Mouse (Mus musculus): ENCODE measurements around the gene Bpifb9a. TPM values are rescaled to one million over a fixed set of nuclear protein-coding genes. Genes with fewer than 3 reads are reported as not detected.
A peak's percentile ranks its signal among the peaks of the same experiment; 100 is the strongest.
"Not testable (repeated sequence)": the region's sequence is repeated elsewhere in the genome, so short reads cannot be mapped to it uniquely, and the experiment has no call there.

Bpifb9a gene
- total RNA-seq (2021): not detected
- long read RNA-seq: 0 reads

- DNase-seq (ENCODE audit: low spot score in 2 of 2): not testable (repeated sequence)
Measured at GRCm38 (mm10) chr2:154257554-154257953, at the start of gene Bpifb9a. Gene Bpifb9a, plus strand, starts transcription at chr2:154257854.

GRCm38 (mm10) chr2:154209112-154209511 is 48.5 kb upstream of the Bpifb9a start:
- peak in 1 of 2 experiments; percentile 40 for DNase-seq (ENCODE audit: low spot score in 2 of 2)

GRCm38 (mm10) chr2:154211121-154211520 is 46.5 kb upstream of the Bpifb9a start:
- DNase-seq (ENCODE audit: low spot score in 2 of 2): no peak

DNA sequence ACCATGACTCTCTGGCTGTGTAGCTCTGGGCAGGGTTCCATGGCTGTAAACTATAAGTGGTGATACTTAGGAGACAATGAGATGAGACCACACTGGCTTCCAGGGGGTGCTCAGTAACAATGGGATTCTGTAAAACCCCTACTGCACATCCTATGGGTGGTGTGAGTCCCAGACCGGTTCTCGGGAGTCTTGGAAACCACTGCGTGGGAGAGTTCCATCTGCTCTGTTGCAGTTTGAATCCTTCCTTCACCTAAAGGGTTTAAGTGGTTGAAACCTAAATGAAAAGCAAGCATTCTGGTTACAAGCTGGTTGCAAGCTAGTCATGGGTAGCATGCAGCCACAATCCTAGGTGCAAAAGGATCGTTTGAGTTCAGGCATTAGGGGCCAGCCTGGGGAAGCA is 45.8 kb upstream of the Bpifb9a start:
- peak; percentile 66 to 75 for DNase-seq (ENCODE audit: low spot score in 2 of 2)

DNA sequence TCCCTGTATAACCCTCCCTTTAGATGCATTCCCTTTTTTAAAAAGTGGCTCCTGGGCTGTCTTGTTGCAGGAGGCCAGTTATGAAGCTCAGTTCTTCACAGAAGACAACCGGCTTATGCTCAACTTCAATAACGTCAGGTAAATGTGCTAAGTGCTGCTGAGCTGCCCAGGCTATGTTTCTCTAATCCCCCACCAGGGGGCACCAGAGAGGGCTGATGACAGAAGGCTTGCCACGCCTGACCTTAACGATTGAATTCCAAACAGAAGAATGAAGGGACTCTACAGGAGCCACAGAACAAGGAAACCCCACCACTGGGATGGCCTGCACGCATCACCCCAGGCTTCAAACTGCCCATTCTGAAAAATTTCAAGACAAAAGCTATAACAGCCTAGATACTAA is 42.5 kb upstream of the Bpifb9a start:
- DNase-seq (ENCODE audit: low spot score in 2 of 2): peak; percentile 37 to 68

- no peak for DNase-seq (ENCODE audit: low spot score in 2 of 2)
Measured at GRCm38 (mm10) chr2:154219950-154220349, 37.7 kb upstream of the Bpifb9a start.

GRCm38 (mm10) chr2:154223265-154223916 is 34.3 kb upstream of the Bpifb9a start, which contains the start of gene Bpifb5:
Gene Bpifb5, plus strand, starts transcription at chr2:154223742.
- DNase-seq (ENCODE audit: low spot score in 2 of 2): no peak

DNA sequence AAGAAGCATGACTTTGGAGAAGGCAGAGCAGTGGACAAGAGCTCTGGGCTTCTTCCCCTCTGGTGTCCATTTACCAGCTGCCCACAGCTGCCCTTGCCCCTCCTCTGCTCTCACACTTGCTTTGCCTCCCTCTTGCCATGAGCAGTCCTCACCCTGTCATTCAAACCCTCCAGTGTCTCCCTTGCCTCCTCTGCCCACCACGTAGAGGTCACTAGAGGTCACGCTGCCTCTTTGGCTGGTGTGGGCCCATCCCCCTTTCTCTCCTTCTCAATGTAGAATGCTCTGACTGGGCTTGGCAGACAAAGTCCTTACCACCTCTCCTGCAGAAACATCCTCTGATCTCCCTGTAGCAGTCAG is 33.8 kb upstream of the Bpifb9a start:
- DNase-seq (ENCODE audit: low spot score in 2 of 2): no peak

GRCm38 (mm10) chr2:154226991-154227390 is 30.7 kb upstream of the Bpifb9a start:
- DNase-seq (ENCODE audit: low spot score in 2 of 2): peak in 1 of 2 experiments; percentile 38

GRCm38 (mm10) chr2:154227830-154228229 is 29.8 kb upstream of the Bpifb9a start:
- DNase-seq (ENCODE audit: low spot score in 2 of 2): no peak

DNA sequence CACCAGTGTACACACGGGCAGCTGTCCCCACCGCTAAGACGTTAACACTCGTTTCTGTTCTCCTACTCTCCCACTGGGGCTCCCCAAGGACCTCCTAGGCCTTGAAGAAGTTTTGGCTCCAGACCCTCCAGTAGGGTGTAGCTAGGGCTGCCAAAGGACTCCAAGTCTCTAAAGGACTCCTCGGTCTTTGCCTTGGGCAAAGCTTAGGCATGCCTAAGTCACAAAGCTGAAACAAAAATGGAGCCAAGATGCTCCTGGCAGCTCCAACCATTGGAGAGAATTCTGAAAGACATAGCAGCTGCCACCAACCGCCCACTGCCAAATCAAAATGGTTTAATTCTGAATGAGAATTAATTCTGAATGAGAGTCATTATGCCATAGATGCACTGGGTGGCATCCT is 24.2 kb upstream of the Bpifb9a start:
- peak; percentile 35 to 79 for DNase-seq (ENCODE audit: low spot score in 2 of 2)

- DNase-seq (ENCODE audit: low spot score in 2 of 2): no peak
Measured at GRCm38 (mm10) chr2:154240771-154241170, 16.9 kb upstream of the Bpifb9a start.

GRCm38 (mm10) chr2:154242726-154243125 is 14.9 kb upstream of the Bpifb9a start:
- not testable (repeated sequence) for DNase-seq (ENCODE audit: low spot score in 2 of 2)

- DNase-seq (ENCODE audit: low spot score in 2 of 2): peak; percentile 48 to 53
Measured at GRCm38 (mm10) chr2:154243356-154244036, 14.2 kb upstream of the Bpifb9a start.

DNA sequence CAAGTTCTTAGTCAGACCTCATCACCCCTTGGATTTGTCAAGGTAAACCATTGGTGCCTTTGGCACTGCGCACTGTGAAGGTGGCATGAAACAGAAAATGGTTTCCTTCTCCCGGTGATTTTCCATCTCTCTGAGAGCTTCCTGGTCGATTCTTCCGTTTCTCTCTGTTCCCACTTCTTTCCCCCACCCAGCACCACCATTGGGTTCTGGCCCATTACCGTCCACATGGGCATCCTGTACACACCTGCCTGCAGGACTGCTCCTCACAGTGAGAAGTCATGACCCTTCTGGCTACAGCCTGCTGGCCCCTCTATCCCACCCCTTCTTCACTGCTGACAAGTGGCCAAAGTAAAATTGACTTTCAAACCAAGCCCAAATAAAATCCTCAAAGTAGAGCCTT is 12.3 kb upstream of the Bpifb9a start:
- DNase-seq (ENCODE audit: low spot score in 2 of 2): no peak

DNA sequence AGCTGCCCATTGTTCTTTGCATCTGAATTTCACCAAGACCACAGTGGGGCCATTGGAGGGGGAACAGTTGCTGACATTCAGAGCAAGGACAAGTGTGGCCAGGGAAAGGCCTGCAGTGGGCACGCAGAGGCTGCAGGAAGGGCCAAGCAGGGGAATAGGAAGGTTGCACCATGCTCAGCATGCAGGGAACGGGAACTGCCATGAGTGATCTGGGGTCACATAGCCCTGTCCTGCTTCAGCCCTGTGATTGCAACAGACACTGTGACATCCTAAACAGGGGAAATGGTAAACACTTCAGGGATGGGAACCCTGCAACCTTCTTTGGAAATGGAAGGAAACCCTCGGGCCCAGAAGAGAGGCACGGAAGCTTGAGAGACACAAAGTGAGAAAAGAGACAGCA is 2.4 kb upstream of the Bpifb9a start:
- not testable (repeated sequence) for DNase-seq (ENCODE audit: low spot score in 2 of 2)

DNA sequence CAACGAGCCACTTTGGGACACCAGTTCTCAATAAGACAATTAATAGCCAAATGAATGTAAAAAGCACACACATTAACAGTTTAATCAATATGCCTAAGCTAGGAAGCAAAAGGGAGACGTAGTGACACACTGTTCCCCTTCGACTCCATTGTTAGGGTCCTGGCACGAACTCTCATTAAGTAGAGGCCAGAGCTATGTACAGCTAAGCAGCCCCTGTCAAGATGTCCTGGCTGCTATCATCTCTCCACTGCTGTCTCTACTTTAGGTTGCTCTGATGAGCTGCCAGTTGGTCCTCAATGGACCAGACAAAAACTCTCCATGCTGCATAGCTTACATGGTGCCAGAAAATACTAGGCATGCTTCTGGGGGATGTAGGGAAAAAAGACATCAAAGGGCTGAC is 1.9 kb upstream of the Bpifb9a start:
- DNase-seq (ENCODE audit: low spot score in 2 of 2): no peak

- not testable (repeated sequence) for DNase-seq (ENCODE audit: low spot score in 2 of 2)
Measured at GRCm38 (mm10) chr2:154264397-154264796, 6.7 kb downstream of the Bpifb9a start.

DNA sequence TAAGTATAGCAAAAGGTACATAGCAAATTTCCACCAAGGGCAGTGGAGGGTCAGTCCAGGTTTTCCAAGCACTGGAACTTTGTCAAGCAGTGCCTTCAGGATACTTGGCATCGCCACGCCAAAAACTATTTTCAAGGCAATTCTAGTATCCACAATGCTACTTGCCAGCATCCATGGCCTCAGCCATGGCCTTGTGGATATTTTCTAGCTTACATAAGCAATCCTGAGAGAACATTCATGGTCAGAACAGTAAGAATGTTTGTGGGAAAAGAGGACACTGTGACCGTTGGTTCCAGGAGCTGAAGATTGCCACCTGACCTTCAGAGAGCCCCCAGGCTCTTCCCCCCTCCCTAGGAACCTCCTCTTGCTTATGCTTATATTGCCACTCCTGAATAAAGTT is 34.2 kb downstream of the Bpifb9a start:
- not testable (repeated sequence) for DNase-seq (ENCODE audit: low spot score in 2 of 2)

GRCm38 (mm10) chr2:154292833-154293232 is 35.2 kb downstream of the Bpifb9a start:
- no peak for DNase-seq (ENCODE audit: low spot score in 2 of 2)

GRCm38 (mm10) chr2:154294746-154295145 is 37.1 kb downstream of the Bpifb9a start:
- peak; percentile 9 to 61 for DNase-seq (ENCODE audit: low spot score in 2 of 2)

GRCm38 (mm10) chr2:154300496-154300895 is 42.8 kb downstream of the Bpifb9a start:
- DNase-seq (ENCODE audit: low spot score in 2 of 2): peak; percentile 12 to 70

DNA sequence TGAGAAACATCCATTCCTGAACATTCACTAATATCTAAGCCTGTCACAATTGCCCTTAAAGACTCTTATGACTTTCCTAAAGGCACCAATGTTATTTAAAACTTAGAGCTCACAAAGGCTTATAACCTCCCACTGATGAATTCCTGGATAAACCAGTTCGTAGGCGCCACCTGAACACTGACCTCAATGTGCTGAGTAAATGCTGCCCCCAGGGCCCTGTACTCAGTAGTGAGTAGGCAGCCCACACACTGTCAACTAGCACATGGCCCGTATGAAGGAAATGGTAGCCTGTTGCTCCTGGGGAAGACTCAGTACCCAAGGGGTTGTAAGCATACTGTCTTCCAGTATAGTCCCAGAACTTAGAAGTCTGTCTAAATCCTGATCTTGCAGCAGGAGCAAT is 44.1 kb downstream of the Bpifb9a start:
- DNase-seq (ENCODE audit: low spot score in 2 of 2): no peak
